Mouse (Mus musculus) heart, embryonic 15.5 days (tissue): ENCODE measurements around the gene Adar. TPM values are rescaled to one million over a fixed set of nuclear protein-coding genes. Genes with fewer than 3 reads are reported as not detected.

Experiments
- ATAC-seq: fragments of 200-750 bp; cut with Nextera tagmentation; replicated peaks from 2 replicates; pipeline ENCODE4 v1.8.0; 2017; ENCODE audit warnings: low read depth, moderate TSS enrichment; ENCODE audit not compliant: insufficient number of reproducible peaks, insufficient read depth, low FRiP score
- H3K27ac ChIP-seq: fragments of 300-500 bp; sonication (generic); 2 replicates; pipeline ENCODE4 v1.5.1; 2015; ENCODE audit warnings: mild to moderate bottlenecking, inconsistent platforms
- H3K27me3 ChIP-seq: fragments of 300-500 bp; sonication (generic); 2 replicates; pipeline ENCODE4 v1.6.1; 2015; ENCODE audit warnings: inconsistent platforms
- H3K36me3 ChIP-seq: fragments of 300-500 bp; sonication (generic); 2 replicates; pipeline ENCODE4 v1.6.1; 2015; ENCODE audit warnings: mild to moderate bottlenecking, inconsistent platforms
- H3K4me1 ChIP-seq: fragments of 300-500 bp; sonication (generic); replicated peaks from 2 replicates; pipeline ENCODE4 v1.6.1; 2015; ENCODE audit warnings: inconsistent platforms
- H3K4me2 ChIP-seq: fragments of 300-500 bp; sonication (generic); 2 replicates; pipeline ENCODE4 v1.6.1; 2015; ENCODE audit warnings: inconsistent platforms, mild to moderate bottlenecking, moderate library complexity
- H3K4me3 ChIP-seq: fragments of 300-500 bp; sonication (generic); 2 replicates; pipeline ENCODE4 v1.5.1; 2015; ENCODE audit warnings: mild to moderate bottlenecking, inconsistent platforms
- H3K9ac ChIP-seq: fragments of 300-500 bp; sonication (generic); 2 replicates; pipeline ENCODE4 v1.6.1; 2015; ENCODE audit warnings: mild to moderate bottlenecking, inconsistent platforms
- H3K9me3 ChIP-seq: fragments of 300-500 bp; sonication (generic); replicated peaks from 2 replicates; pipeline ENCODE4 v1.6.1; 2016; ENCODE audit warnings: inconsistent platforms
- WGBS: fragments of 180-500 bp; shearing (Covaris S2); methylation state at CpG from one replicate; pipeline ENCODE4 v1.1.7; 2015; ENCODE audit warnings: mixed read lengths; 5-methylcytosine and 5-hydroxymethylcytosine counted together
- polyA plus RNA-seq: library from polyadenylated mRNA; unstranded; fragments of >200 nt; fragmentation: Nextera tagmentation; extraction: Ambion mirVana; gene quantifications from 2 replicates; pipeline ENCODE4 v1.2.1, GENCODE M21; 2015

Gene Adar
- polyA plus RNA-seq, 1 experiment from 2014 or later: 6.1 TPM

DNA sequence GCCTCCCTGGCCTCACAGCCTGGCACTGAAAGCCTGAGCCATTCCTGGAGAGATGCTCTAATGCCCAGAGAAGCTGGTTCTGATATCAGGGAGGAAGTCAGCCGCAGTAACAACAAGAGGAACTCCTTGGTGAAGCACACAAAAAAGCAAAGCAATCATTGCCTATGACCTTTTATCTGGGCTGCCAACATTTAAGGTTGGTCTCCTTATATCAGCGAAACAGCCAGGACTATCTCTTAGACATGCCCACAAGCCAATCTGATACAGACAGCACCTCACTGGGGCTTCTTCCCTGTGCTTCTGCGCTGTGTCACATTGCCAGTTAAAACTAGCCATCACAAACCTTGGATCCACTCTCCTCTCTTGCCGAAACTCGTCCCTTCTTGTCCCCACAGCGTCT, 23.7 kb downstream of the Adar start:
- H3K4me1 ChIP-seq: no peaks in the 10 kb centered on the region
- no peak overlapping the region for H3K27ac ChIP-seq
- no peak overlapping the region for H3K4me3 ChIP-seq
- 87% methylated on average over 6 of the region's 6 CpGs for WGBS
- no peaks in the 10 kb centered on the region for H3K9me3 ChIP-seq
- ATAC-seq: no peak
- peaks cover 45% of the 10 kb centered on the region for H3K36me3 ChIP-seq
- H3K9ac ChIP-seq: no peak overlapping the region
- no peak overlapping the region for H3K4me2 ChIP-seq
- no peaks in the 10 kb centered on the region for H3K27me3 ChIP-seq

DNA sequence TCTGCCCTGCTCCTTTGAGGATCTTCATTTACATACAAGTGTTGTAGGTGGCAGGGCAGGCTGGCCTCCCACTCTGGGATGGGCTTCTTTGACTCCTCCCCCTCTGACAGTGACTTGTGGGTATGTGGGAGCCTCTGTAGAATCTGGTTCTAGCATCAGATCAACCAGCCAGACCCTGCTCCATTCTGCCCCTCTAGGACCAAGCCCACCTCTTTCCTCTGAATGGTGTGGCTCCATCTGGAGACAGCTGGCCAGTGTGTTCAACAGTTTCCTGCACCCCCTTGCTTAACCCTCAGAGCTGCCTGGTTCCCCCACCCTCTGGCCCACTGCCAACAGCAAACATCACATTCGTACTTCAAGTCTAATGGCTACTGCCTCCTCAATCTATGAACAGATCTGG, 37.5 kb downstream of the Adar start:
- no peak overlapping the region for H3K4me2 ChIP-seq
- H3K4me3 ChIP-seq: no peak overlapping the region
- H3K9me3 ChIP-seq: no peaks in the 10 kb centered on the region
- H3K9ac ChIP-seq: no peak overlapping the region
- 39% methylated on average over 1 of the region's 1 CpGs for WGBS
- peaks cover 40% of the 10 kb centered on the region for H3K36me3 ChIP-seq
- no peak for ATAC-seq
- no peak overlapping the region for H3K27ac ChIP-seq
- no peaks in the 10 kb centered on the region for H3K4me1 ChIP-seq
- H3K27me3 ChIP-seq: no peaks in the 10 kb centered on the region

DNA sequence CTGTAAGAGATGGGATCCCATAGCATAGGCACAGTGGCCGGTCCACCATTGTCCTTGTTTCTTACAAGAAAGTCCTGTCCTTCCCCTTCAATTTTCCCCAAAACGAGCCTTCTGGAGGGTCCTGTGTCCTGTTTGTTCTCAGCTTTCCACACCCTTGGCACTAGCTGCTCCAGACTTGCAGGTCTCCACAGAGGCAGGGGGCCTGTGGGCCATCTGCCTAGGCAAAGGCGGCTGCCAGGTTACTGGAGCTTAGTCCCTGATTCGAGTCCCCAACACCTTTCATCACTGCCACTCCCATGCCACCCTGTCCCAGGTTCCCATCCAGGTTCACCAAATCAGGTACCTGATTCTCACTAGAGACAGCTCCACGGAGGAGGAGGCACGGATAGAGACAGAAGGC, 40.5 kb downstream of the Adar start:
- peaks cover 12% of the 10 kb centered on the region for H3K27me3 ChIP-seq
- H3K4me3 ChIP-seq: no peak overlapping the region
- ATAC-seq: no peak
- 65% methylated on average over 6 of the region's 6 CpGs for WGBS
- no peak overlapping the region for H3K9ac ChIP-seq
- H3K4me1 ChIP-seq: no peaks in the 10 kb centered on the region
- H3K9me3 ChIP-seq: no peaks in the 10 kb centered on the region
- H3K27ac ChIP-seq: no peak overlapping the region
- peaks cover 17% of the 10 kb centered on the region for H3K36me3 ChIP-seq
- no peak overlapping the region for H3K4me2 ChIP-seq

DNA sequence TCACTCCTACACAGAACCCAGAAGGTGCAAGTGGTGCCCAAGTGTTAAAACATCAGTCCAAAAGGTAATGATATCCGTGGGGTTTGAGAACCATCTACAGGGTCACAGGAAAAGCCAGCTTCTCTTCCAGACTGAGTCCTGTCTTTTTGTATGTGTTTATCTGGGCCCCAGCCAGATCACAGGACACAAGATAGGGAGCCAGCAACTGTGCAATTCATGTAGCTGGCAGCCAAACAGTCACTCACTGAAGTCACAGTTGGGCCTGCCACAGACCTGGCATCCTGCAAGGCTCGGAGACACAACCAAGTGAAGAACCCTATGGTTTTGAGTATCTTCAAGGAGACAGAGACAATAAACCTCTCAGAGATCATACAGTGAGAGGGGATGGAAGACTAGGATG, 43.0 kb downstream of the Adar start:
- Histone ChIP-seq H3K4me2 (no peak overlapping the region), H3K36me3 (no peaks in the 10 kb centered on the region), H3K4me1 (no peaks in the 10 kb centered on the region), H3K9ac (no peak overlapping the region), H3K4me3 (no peak overlapping the region), H3K27ac (no peak overlapping the region), H3K9me3 (no peaks in the 10 kb centered on the region), H3K27me3 (peaks cover 19% of the 10 kb centered on the region)
- 63% methylated on average over 2 of the region's 2 CpGs for WGBS
- no peak for ATAC-seq

DNA sequence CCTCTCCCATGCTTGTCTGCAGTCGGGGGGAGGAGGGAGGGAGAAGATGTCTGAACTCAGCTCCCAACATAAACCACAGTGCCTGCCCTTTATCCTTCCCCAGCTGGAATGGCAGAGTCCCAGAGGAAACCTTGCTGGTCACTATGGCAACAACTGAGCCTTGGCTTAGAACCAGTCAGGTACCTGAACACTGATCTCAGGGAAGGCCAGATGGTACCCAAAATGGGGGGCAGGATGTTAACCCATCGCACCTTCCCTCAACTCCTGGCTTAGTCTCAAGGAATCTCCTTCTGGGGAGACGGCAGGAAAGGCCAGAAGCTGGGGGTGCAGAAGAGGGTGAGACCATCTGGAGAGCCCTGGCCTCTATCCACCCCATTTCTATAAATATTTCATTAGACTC, 45.0 kb downstream of the Adar start:
- Histone ChIP-seq H3K27ac (no peak overlapping the region), H3K9me3 (no peaks in the 10 kb centered on the region), H3K36me3 (no peaks in the 10 kb centered on the region), H3K27me3 (peaks cover 37% of the 10 kb centered on the region), H3K4me2 (no peak overlapping the region), H3K4me3 (no peak overlapping the region), H3K9ac (no peak overlapping the region), H3K4me1 (peaks cover 3% of the 10 kb centered on the region; the same call in 1 of the 2 replicates)
- WGBS: 60% methylated on average over 3 of the region's 3 CpGs
- no peak for ATAC-seq

DNA sequence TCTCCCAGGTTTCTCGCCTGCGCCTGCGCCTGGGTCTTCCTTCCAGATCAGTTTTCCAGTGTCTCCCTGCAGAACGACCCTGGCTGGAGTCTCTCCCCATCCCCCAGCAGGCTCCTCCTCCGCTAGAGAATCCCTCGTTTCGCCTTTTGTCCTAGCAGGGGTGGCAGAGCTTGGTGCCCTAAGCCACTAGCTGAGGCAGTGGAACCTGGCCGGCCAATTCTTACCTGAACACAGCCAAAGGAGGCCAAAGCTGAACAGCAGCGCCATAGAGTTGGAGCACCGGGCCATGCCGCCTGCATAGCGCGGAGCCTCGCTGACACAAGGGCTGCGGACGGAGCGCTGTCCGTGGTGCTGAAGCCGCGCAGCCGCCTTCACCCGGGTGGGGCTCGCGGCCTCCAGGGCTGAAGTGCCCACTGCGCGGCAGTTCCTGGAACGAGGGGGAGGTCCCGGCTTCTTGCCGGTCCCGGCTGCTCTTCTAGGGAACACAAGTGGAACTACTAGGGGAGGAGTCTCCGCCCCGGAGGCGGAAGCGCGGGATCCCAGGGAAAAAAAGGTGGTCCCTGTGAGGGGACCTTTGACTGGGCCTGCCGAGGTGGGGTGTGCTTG, 49.4 kb downstream of the Adar start, which contains the start of gene Chrnb2:
Gene Chrnb2 (minus strand): TSS at position 514 of the 606 bp plus-strand sequence.
- Histone ChIP-seq H3K36me3 (no peaks in the 10 kb centered on the region), H3K4me2 (peak within 1 kb of the TSS; percentile 39; the same call in 1 of the 2 replicates), H3K4me3 (0 out of 2 replicates have a peak within 1 kb of the TSS, but pooled peaks have one; percentile 10), H3K27ac (no peak within 1 kb of the TSS), H3K4me1 (peaks cover 3% of the 10 kb centered on the region; the same call in 1 of the 2 replicates), H3K9me3 (no peaks in the 10 kb centered on the region), H3K27me3 (peaks cover 50% of the 10 kb centered on the region), H3K9ac (no peak within 1 kb of the TSS)
- peak; percentile 87 for ATAC-seq
- 1% methylated on average over 36 of the region's 36 CpGs for WGBS

DNA sequence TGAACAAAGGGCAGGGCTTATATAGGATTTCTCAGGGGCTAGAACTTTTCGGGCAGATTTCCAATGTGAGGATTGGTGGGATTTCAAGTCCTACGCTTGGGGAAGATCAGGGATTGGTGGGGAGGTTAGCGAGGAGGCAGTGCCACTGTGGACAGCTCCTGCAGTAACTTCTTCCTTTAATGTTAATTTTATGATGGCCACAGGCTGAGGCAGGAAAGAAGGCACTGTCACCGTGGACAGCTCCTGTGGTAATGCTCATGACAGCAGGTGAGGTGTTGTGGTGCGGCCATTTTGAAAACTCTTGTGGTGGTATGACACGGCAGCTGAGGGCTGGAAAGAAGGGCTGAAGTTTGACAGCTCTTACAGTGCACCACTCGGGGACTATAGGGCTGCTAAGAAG, 54.8 kb downstream of the Adar start:
- Histone ChIP-seq H3K9ac (no peak overlapping the region), H3K9me3 (no peaks in the 10 kb centered on the region), H3K27ac (no peak overlapping the region), H3K4me2 (no peak overlapping the region), H3K4me3 (no peak overlapping the region), H3K4me1 (peaks cover 16% of the 10 kb centered on the region), H3K36me3 (no peaks in the 10 kb centered on the region), H3K27me3 (peaks cover 16% of the 10 kb centered on the region)
- WGBS: 65% methylated on average over 7 of the region's 7 CpGs
- ATAC-seq: no peak

DNA sequence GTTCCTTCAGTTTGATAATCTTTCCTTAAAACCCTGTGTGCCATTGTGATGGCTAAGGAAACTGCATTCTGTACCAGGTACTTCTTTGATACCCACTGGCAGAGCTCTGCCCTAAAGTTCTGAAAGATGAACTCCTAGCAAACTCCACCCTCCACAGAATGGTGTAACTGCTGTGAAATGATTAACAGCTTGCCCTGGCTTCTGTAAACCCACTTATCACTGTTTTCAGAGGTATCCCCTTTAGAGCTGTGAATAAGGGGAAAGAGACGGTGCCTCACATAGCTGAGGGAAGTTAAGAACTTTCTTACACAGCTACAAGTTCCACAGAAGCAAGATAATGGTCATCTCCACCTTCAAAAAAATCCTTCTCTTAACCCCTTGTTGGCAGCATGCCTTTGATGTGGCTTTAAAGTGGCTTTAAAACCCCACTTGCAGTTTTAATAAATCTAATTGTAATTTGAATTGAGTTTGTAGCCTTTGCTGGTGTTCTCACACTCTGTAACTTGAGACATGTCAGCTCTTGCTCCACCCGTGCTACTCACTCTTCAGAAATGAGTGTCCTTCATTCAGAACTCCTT, 55.7 kb downstream of the Adar start:
- H3K27me3 ChIP-seq: peaks cover 7% of the 10 kb centered on the region
- H3K4me2 ChIP-seq: no peak overlapping the region
- H3K27ac ChIP-seq: no peak overlapping the region
- no peak for ATAC-seq
- no peak overlapping the region for H3K4me3 ChIP-seq
- H3K36me3 ChIP-seq: no peaks in the 10 kb centered on the region
- no peaks in the 10 kb centered on the region for H3K9me3 ChIP-seq
- H3K9ac ChIP-seq: no peak overlapping the region
- 45% methylated on average over 2 of the region's 2 CpGs for WGBS
- H3K4me1 ChIP-seq: peaks cover 25% of the 10 kb centered on the region

DNA sequence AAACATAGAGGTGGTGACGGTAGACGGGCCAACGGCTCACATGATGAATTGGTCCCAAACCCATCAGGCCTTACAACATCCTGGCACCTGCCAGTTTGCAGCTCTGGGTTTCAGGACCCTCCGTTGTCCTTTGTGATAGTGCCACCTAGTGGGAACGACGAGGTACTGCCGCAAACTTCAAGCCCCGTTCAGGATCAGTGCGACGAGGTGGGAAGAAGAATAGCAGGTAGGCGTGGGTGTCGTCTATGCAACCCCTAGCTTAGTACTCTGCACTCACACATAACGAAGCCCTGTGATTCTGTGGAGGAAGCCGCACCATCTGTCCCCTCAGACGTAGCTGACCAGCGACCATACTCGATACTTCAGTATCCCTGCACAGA, 57.8 kb downstream of the Adar start:
- Histone ChIP-seq H3K27ac (peak overlapping the region; percentile 98), H3K4me2 (peak overlapping the region; percentile 87), H3K36me3 (peaks cover 17% of the 10 kb centered on the region), H3K27me3 (no peaks in the 10 kb centered on the region), H3K9ac (peak overlapping the region; percentile 99), H3K9me3 (no peaks in the 10 kb centered on the region), H3K4me1 (peaks cover 31% of the 10 kb centered on the region), H3K4me3 (peak overlapping the region; percentile 99)
- ATAC-seq: peak; percentile 47
- WGBS: under 1% methylated on average over 17 of the region's 17 CpGs

DNA sequence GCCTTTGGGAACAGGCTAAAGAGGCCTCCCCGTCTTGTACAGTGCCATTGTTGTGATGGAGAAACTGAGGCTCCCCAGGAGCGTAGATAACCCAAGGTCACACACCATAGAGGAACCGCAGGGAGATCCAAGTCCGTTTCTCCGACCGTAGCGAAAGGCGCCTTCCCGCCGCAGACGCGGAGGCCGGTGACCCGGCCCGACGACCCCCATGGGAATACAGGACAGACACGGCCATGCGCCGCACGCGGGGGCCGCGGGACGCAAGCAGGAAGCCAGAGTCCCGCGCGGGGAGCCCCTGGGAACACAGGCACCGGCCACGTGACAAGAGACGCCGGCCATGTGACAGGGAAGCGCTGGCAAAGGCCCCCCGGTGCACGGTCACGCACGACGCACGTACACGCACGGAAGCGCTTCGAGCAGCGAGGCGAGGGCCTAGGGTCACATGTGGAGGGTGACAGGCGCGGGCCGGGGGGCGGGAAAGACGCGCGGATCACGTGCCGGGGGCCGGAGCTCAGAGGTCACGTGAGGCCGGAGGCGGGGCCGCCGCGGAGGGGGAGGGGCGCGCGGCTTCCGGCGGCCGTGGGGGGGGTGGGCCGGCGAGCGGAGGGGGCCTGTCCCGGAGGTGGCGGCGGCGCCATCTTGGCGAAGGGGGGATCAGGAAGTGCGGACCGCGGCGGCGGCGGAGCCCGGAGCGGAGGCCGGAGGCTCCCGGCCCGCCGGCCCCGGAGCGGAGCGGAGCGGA, 58.3 kb downstream of the Adar start, which contains the start of gene Ube2q1:
Gene Ube2q1 (plus strand): TSS at position 649 of the 742 bp plus-strand sequence.
- peaks cover 31% of the 10 kb centered on the region for H3K4me1 ChIP-seq
- peak within 1 kb of the TSS; percentile 98 for H3K27ac ChIP-seq
- WGBS: 2% methylated on average over 86 of the region's 90 CpGs
- peak within 1 kb of the TSS; percentile 99 for H3K4me3 ChIP-seq
- peak within 1 kb of the TSS; percentile 99 for H3K9ac ChIP-seq
- no peaks in the 10 kb centered on the region for H3K9me3 ChIP-seq
- no peaks in the 10 kb centered on the region for H3K27me3 ChIP-seq
- H3K4me2 ChIP-seq: peak within 1 kb of the TSS; percentile 87
- H3K36me3 ChIP-seq: peaks cover 21% of the 10 kb centered on the region
- peak; percentile 96 for ATAC-seq

DNA sequence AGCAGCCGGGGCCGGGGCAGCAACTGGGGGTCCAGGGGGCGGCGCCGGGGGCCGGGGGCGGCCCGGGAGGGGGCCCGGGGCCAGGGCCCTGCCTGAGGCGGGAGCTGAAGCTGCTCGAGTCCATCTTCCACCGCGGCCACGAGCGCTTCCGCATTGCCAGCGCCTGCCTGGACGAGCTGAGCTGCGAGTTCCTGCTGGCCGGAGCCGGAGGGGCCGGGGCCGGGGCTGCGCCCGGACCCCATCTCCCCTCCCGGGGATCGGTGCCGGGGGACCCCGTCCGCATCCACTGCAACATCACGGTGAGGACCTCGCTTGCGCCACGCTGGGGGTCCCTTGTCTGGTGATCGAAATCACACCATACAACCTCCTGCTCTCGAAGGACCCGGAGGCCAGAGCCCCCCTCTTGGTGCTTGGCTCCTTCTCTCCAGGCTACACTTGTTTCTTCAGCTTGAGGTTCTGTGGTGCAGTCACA, 59.0 kb downstream of the Adar start:
- H3K9me3 ChIP-seq: no peaks in the 10 kb centered on the region
- peak overlapping the region; percentile 87 for H3K4me2 ChIP-seq
- under 1% methylated on average over 28 of the region's 37 CpGs for WGBS
- H3K4me3 ChIP-seq: peak overlapping the region; percentile 99
- peak overlapping the region; percentile 99 for H3K9ac ChIP-seq
- H3K27me3 ChIP-seq: no peaks in the 10 kb centered on the region
- peaks cover 27% of the 10 kb centered on the region for H3K36me3 ChIP-seq
- peak overlapping the region; percentile 98 for H3K27ac ChIP-seq
- H3K4me1 ChIP-seq: peaks cover 31% of the 10 kb centered on the region
- ATAC-seq: peak; percentile 33
